Mouse (Mus musculus) lung, postnatal 0 days (tissue): ENCODE measurements around the gene Ddb1. TPM values are rescaled to one million over a fixed set of nuclear protein-coding genes. Genes with fewer than 3 reads are reported as not detected.

Experiments used
- ATAC-seq: fragments of 200-750 bp; cut with Nextera tagmentation; 2 replicates; pipeline ENCODE4 v1.8.0; 2017; ENCODE audit warnings: moderate library complexity
- DNase-seq: peaks from one replicate; pipeline ENCODE4 v3.0.0-alpha.2; 2016; ENCODE audit warnings: low spot score
- H3K27ac ChIP-seq: fragments of 300-500 bp; sonication (generic); 2 replicates; pipeline ENCODE4 v1.5.1; 2014; ENCODE audit warnings: antibody characterized with exemption, mild to moderate bottlenecking, low read length, mixed read lengths
- H3K27me3 ChIP-seq: fragments of 300-500 bp; sonication (generic); replicated peaks from 2 replicates; pipeline ENCODE4 v1.6.1; 2014; ENCODE audit warnings: low read length, mixed read lengths; ENCODE audit not compliant: insufficient read depth
- H3K36me3 ChIP-seq: fragments of 300-500 bp; sonication (generic); 2 replicates; pipeline ENCODE4 v1.6.1; 2014; ENCODE audit warnings: low read length, mixed read lengths; ENCODE audit not compliant: insufficient read depth
- H3K4me1 ChIP-seq: fragments of 300-500 bp; sonication (generic); 2 replicates; pipeline ENCODE4 v1.6.1; 2014; ENCODE audit warnings: antibody characterized with exemption, low read depth, low read length, mixed read lengths; ENCODE audit not compliant: insufficient read depth
- H3K4me2 ChIP-seq: fragments of 300-500 bp; sonication (generic); replicated peaks from 2 replicates; pipeline ENCODE4 v1.6.1; 2014; ENCODE audit warnings: low read depth, mild to moderate bottlenecking, low read length, moderate library complexity, mixed read lengths
- H3K4me3 ChIP-seq: fragments of 300-500 bp; sonication (generic); 2 replicates; pipeline ENCODE4 v1.5.1; 2014; ENCODE audit warnings: low read depth, low read length
- H3K9ac ChIP-seq: fragments of 300-500 bp; sonication (generic); replicated peaks from 2 replicates; pipeline ENCODE4 v1.6.1; 2014; ENCODE audit warnings: low read depth, mild to moderate bottlenecking
- H3K9me3 ChIP-seq: fragments of 300-500 bp; sonication (generic); 2 replicates; pipeline ENCODE4 v1.6.1; 2016; ENCODE audit warnings: low read length, mixed read lengths
- CTCF ChIP-seq: IDR thresholded peaks from 2 replicates; pipeline ENCODE4 v1.5.1; 2016; ENCODE audit warnings: antibody characterized with exemption, mild to moderate bottlenecking
- EP300 ChIP-seq: IDR thresholded peaks from 2 replicates; pipeline ENCODE4 v1.6.1; 2016; ENCODE audit warnings: antibody characterized with exemption, mild to moderate bottlenecking, control low read depth
- WGBS: fragments of 180-500 bp; shearing (Covaris S2); extraction: QIAGEN DNeasy Blood & Tissue Kit; methylation state at CpG from one replicate; pipeline ENCODE4 v1.1.7; 2014; 5-methylcytosine and 5-hydroxymethylcytosine counted together
- polyA plus RNA-seq: library from polyadenylated mRNA; unstranded; fragments of >200 nt; fragmentation: Nextera tagmentation; extraction: Ambion mirVana; gene quantifications from 2 replicates; pipeline ENCODE4 v1.2.1, GENCODE M21; 2015

Gene Ddb1
- polyA plus RNA-seq, 1 experiment from 2014 or later = 178 TPM

DNA sequence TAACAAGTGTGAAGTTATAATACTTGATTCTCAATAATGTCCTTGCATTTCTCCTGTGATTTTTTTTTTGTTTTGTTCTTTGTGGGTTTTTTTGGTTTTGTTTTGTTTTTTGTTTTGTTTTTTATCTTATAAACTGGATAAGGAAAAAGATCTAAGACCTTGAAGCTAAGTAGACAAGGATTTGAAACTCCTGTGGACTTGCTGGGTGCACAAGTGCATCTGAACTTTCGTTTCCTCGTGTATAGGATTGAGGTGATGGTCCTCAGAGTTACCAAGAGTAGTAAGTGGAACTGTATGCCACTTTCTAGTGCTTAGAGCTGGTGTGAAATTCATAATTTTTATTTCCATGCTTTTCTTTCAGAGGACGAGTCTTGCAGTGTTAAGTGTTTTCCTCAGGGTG lies 25.0 kb upstream of the Ddb1 start:
- ATAC-seq = no peak
- Histone ChIP-seq H3K36me3 (peaks cover 3% of the 10 kb centered on the region; the same call in 1 of the 2 replicates), H3K9me3 (no peaks in the 10 kb centered on the region), H3K27ac (no peak overlapping the region), H3K4me3 (no peak overlapping the region), H3K4me1 (0 out of 2 replicates have a peak, but pooled peaks cover 2% of the 10 kb centered on the region), H3K9ac (no peak overlapping the region), H3K4me2 (no peak overlapping the region), H3K27me3 (no peaks in the 10 kb centered on the region)
- no peak for DNase-seq
- 78% methylated on average over 3 of the region's 3 CpGs for WGBS
- TF ChIP-seq CTCF (no peak), EP300 (no peak)

DNA sequence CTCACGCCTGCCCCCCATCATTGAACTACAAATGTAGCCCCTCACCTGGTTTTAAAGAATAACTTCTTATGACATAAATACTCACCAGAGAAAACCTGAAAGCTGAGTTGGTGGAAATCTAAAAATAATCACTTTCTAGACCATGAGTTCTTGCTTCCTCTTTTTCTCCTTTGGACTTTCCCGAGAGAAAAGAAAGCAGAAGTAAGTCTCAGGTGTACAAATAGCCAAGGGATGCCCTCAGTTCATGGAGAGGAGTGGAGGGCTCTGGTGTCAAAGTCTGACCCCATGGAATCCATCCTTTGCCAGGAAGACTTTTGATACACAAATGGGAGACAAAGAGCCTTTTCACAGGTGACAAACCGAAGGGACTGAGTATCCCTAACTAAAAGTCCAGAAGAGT lies 24.4 kb upstream of the Ddb1 start:
- H3K27ac ChIP-seq = no peak overlapping the region

DNA sequence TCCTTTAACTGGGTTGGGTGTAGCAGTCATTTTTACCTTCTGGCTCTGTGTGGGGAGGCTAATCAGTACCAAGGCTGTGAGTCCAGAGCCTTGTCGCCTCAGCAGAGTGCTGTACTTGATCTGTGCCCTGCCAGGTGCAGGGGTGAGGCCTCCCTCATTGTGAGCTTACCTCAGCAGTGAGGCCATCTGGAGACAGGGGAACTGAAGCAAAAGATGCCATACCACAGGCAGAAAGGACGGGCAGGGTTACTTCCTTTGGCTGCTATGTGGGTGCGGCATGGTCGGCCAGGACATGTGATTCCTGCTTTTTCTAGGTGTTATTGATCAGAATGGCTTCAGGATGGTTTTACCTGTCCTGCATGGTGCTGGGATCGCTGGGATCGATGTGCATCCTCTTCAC lies 23.1 kb upstream of the Ddb1 start:
- Histone ChIP-seq H3K9me3 (no peaks in the 10 kb centered on the region), H3K9ac (no peak overlapping the region), H3K4me1 (0 out of 2 replicates have a peak, but pooled peaks cover 2% of the 10 kb centered on the region), H3K4me2 (no peak overlapping the region), H3K4me3 (no peak overlapping the region), H3K36me3 (peaks cover 11% of the 10 kb centered on the region; the same call in 1 of the 2 replicates), H3K27ac (no peak overlapping the region), H3K27me3 (no peaks in the 10 kb centered on the region)
- TF ChIP-seq EP300 = no peak
- DNase-seq (no peak), ATAC-seq (no peak)
- WGBS = 78% methylated on average over 6 of the region's 6 CpGs

More for the DNA sequence above, 24.4 kb upstream of the Ddb1 start:
- no peaks in the 10 kb centered on the region for H3K27me3 ChIP-seq
- TF ChIP-seq EP300 = no peak
- no peak for TF ChIP-seq CTCF
- H3K4me3 ChIP-seq = no peak overlapping the region
- H3K9ac ChIP-seq = no peak overlapping the region
- peaks cover 4% of the 10 kb centered on the region; the same call in 1 of the 2 replicates for H3K36me3 ChIP-seq
- 83% methylated on average over 3 of the region's 3 CpGs for WGBS
- no peaks in the 10 kb centered on the region for H3K9me3 ChIP-seq
- 0 out of 2 replicates have a peak, but pooled peaks cover 2% of the 10 kb centered on the region for H3K4me1 ChIP-seq
- ATAC-seq (no peak), DNase-seq (no peak)
- no peak overlapping the region for H3K4me2 ChIP-seq

- Histone ChIP-seq H3K9me3 (no peaks in the 10 kb centered on the region), H3K27me3 (no peaks in the 10 kb centered on the region), H3K36me3 (peaks cover 11% of the 10 kb centered on the region; the same call in 1 of the 2 replicates), H3K4me3 (no peak overlapping the region), H3K4me1 (no peaks in the 10 kb centered on the region), H3K9ac (no peak overlapping the region), H3K27ac (no peak overlapping the region), H3K4me2 (no peak overlapping the region)
- no peak for TF ChIP-seq CTCF
- no peak for TF ChIP-seq EP300
- WGBS = 45% methylated on average over 7 of the region's 7 CpGs
- ATAC-seq (no peak), DNase-seq (no peak)
These were observed 21.5 kb upstream of the Ddb1 start for GRCm38 (mm10) chr19:10583550-10584146.

DNA sequence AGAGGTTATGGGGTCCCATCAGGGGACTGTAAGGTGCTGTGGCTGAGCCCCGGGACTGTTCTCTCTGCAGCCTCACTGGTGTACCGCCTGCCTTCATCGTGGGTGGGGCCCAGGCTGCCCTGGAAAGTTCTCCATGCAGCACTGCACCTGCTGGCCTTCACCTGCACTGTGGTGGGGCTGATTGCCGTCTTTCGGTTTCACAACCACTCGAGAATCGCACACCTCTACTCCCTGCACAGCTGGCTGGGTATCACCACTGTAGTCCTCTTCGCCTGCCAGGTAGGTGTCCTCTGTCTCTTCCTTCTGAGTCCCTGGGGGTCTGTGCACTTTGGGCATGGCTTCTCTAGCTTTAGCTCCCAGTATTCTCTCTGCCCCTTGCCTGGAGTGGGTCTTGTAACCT lies 20.0 kb upstream of the Ddb1 start:
- ATAC-seq (no peak), DNase-seq (no peak)
- no peaks in the 10 kb centered on the region for H3K4me1 ChIP-seq
- H3K27ac ChIP-seq = no peak overlapping the region
- TF ChIP-seq EP300 = no peak
- no peak for TF ChIP-seq CTCF
- H3K4me2 ChIP-seq = no peak overlapping the region
- no peak overlapping the region for H3K9ac ChIP-seq
- no peaks in the 10 kb centered on the region for H3K27me3 ChIP-seq
- H3K9me3 ChIP-seq = no peaks in the 10 kb centered on the region
- H3K36me3 ChIP-seq = peaks cover 15% of the 10 kb centered on the region; the same call in 1 of the 2 replicates
- H3K4me3 ChIP-seq = no peak overlapping the region
- WGBS = 76% methylated on average over 8 of the region's 8 CpGs

DNA sequence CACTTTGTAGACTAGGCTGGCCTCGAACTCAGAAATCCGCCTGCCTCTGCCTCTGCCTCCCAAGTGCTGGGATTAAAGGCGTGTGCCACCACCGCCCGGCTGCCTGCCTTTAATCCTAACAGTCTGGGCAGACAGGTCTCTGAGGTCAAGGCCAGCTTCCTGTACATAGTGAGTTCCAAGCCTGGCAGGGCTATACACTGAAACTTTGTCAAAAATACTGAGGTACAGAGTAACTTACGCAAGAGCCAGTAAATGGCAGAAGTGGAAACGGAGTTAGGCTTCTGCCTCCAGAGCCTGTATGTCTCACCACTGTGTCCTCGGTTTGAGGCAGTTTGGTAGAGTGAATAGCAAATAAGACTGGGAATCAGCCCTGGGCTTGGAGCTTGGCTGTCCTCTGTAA lies 17.9 kb upstream of the Ddb1 start:
- Histone ChIP-seq H3K9me3 (no peaks in the 10 kb centered on the region), H3K27me3 (no peaks in the 10 kb centered on the region), H3K9ac (no peak overlapping the region), H3K4me2 (no peak overlapping the region), H3K27ac (no peak overlapping the region), H3K4me3 (no peak overlapping the region), H3K4me1 (no peaks in the 10 kb centered on the region), H3K36me3 (peaks cover 26% of the 10 kb centered on the region)
- DNase-seq (no peak), ATAC-seq (no peak)
- WGBS = 81% methylated on average over 8 of the region's 8 CpGs
- TF ChIP-seq EP300 = no peak
- TF ChIP-seq CTCF = no peak
